Mouse (Mus musculus) hindbrain, embryonic 16.5 days (tissue): ENCODE measurements at regions not wholly inside any gene's neighbourhood (a gene's known extent, or its start where the extent isn't known, plus 50 kb on each side); places are given as distances from the start of the nearest gene placed in this dataset.

Source experiments
- ATAC-seq: fragments of 200-750 bp; cut with Nextera tagmentation; 2 replicates; pipeline ENCODE4 v1.8.0; 2017; ENCODE audit warnings: moderate TSS enrichment, moderate library complexity
- H3K27ac ChIP-seq: fragments of 300-500 bp; sonication (generic); 2 replicates; pipeline ENCODE4 v1.5.1; 2014; ENCODE audit warnings: low read depth, mild to moderate bottlenecking, control low read depth, low read length, moderate library complexity
- H3K27me3 ChIP-seq: fragments of 300-500 bp; sonication (generic); replicated peaks from 2 replicates; pipeline ENCODE4 v1.6.1; 2014; ENCODE audit warnings: low read length; ENCODE audit not compliant: control insufficient read depth, insufficient read depth
- H3K36me3 ChIP-seq: fragments of 300-500 bp; sonication (generic); 2 replicates; pipeline ENCODE4 v1.6.1; 2014; ENCODE audit warnings: mild to moderate bottlenecking, low read length, moderate library complexity, mixed read lengths; ENCODE audit not compliant: control insufficient read depth, insufficient read depth
- H3K4me1 ChIP-seq: fragments of 300-500 bp; sonication (generic); 2 replicates; pipeline ENCODE4 v1.6.1; 2014; ENCODE audit warnings: low read depth, low read length; ENCODE audit not compliant: control insufficient read depth, insufficient read depth
- H3K4me2 ChIP-seq: fragments of 300-500 bp; sonication (generic); 2 replicates; pipeline ENCODE4 v1.6.1; 2014; ENCODE audit warnings: mild to moderate bottlenecking, low read length, control low read depth, moderate library complexity
- H3K4me3 ChIP-seq: fragments of 300-500 bp; sonication (generic); 2 replicates; pipeline ENCODE4 v1.5.1; 2014; ENCODE audit warnings: mild to moderate bottlenecking, low read length, control low read depth, moderate library complexity
- H3K9ac ChIP-seq: fragments of 300-500 bp; sonication (generic); 2 replicates; pipeline ENCODE4 v1.6.1; 2014; ENCODE audit warnings: low read depth, mild to moderate bottlenecking, control low read depth, low read length, moderate library complexity
- H3K9me3 ChIP-seq: fragments of 300-500 bp; sonication (generic); 2 replicates; pipeline ENCODE4 v1.6.1; 2014; ENCODE audit warnings: mild to moderate bottlenecking, low read length, moderate library complexity; ENCODE audit not compliant: control insufficient read depth
- WGBS: fragments of 180-500 bp; shearing (Covaris S2); extraction: QIAGEN DNeasy Blood & Tissue Kit; methylation state at CpG from one replicate; pipeline ENCODE4 v1.1.7; 2014; 5-methylcytosine and 5-hydroxymethylcytosine counted together

GRCm38 (mm10) chr14:55301996-55302395 is 80.2 kb downstream of the Dhrs2 start:
- H3K27ac ChIP-seq = no peak overlapping the region
- H3K4me3 ChIP-seq = no peak overlapping the region
- H3K9me3 ChIP-seq = no peaks in the 10 kb centered on the region
- H3K36me3 ChIP-seq = no peaks in the 10 kb centered on the region
- ATAC-seq = no peak
- no peaks in the 10 kb centered on the region for H3K27me3 ChIP-seq
- WGBS = 19% methylated on average over 2 of the region's 2 CpGs
- no peak overlapping the region for H3K9ac ChIP-seq
- no peak overlapping the region for H3K4me2 ChIP-seq
- no peaks in the 10 kb centered on the region for H3K4me1 ChIP-seq

- Histone ChIP-seq H3K27me3 (no peaks in the 10 kb centered on the region), H3K9ac (no peak overlapping the region), H3K9me3 (no peaks in the 10 kb centered on the region; the same call in 1 of the 2 replicates), H3K4me2 (no peak overlapping the region), H3K4me1 (no peaks in the 10 kb centered on the region), H3K4me3 (no peak overlapping the region), H3K27ac (no peak overlapping the region), H3K36me3 (no peaks in the 10 kb centered on the region)
- no peak for ATAC-seq
- 76% methylated on average over 6 of the region's 6 CpGs for WGBS
Observed at GRCm38 (mm10) chr14:55313615-55314014, 91.8 kb downstream of the Dhrs2 start.

DNA sequence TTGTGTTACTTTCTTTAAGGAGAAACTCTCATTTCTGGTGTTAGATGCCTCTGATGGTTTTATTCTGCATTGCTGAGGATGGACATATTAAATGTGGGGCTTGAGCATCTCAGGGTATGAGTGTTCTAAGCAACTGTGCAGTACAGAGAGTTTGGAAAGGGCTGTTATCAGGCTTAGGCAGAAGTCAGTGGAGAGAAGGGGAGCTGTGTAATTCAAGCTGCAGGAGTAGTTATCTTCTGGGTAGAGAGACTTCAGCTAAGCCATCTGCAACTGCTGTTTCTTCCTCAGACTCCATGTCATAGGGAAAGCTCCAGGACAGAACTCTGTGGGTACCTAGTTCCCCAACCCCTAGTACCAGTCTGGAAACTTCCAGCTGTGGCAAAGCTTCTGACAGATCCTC is 102.1 kb downstream of the Dhrs2 start:
- no peak for ATAC-seq
- no peaks in the 10 kb centered on the region for H3K4me1 ChIP-seq
- no peaks in the 10 kb centered on the region for H3K9me3 ChIP-seq
- H3K4me3 ChIP-seq = no peak overlapping the region
- no peak overlapping the region for H3K27ac ChIP-seq
- no peaks in the 10 kb centered on the region for H3K27me3 ChIP-seq
- no peaks in the 10 kb centered on the region for H3K36me3 ChIP-seq
- H3K9ac ChIP-seq = no peak overlapping the region
- H3K4me2 ChIP-seq = no peak overlapping the region

DNA sequence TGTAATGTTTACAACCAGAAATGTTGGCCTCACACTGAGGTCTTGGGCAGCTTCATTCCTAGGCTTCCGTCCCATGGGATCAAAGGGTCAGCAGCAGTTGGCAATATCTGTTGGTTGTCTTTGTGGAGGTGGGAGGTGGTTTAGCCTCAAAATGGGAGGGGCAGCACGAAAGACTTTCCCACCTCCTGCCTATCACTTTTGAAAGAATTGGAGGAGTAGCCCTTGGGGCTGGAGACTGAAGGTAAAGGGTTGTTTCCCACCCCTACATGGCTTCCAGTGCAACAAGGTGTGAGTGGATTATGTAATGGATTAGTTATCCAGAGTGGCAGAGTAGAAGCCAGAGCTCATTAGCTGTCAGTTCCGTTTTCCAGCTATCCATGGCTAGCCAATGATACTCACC is 102.5 kb downstream of the Dhrs2 start:
- H3K27me3 ChIP-seq = no peaks in the 10 kb centered on the region
- ATAC-seq = no peak
- H3K9ac ChIP-seq = no peak overlapping the region
- no peak overlapping the region for H3K27ac ChIP-seq
- no peak overlapping the region for H3K4me2 ChIP-seq
- no peaks in the 10 kb centered on the region for H3K36me3 ChIP-seq
- H3K4me3 ChIP-seq = no peak overlapping the region
- no peaks in the 10 kb centered on the region for H3K4me1 ChIP-seq
- 76% methylated on average over 3 of the region's 3 CpGs for WGBS
- H3K9me3 ChIP-seq = no peaks in the 10 kb centered on the region

- H3K4me2 ChIP-seq = no peak overlapping the region
- H3K4me3 ChIP-seq = no peak overlapping the region
- WGBS = 57% methylated on average over 3 of the region's 3 CpGs
- ATAC-seq = no peak
- no peak overlapping the region for H3K9ac ChIP-seq
- no peaks in the 10 kb centered on the region for H3K9me3 ChIP-seq
- no peaks in the 10 kb centered on the region for H3K27me3 ChIP-seq
- H3K36me3 ChIP-seq = no peaks in the 10 kb centered on the region
- no peak overlapping the region for H3K27ac ChIP-seq
- H3K4me1 ChIP-seq = 0 out of 2 replicates have a peak, but pooled peaks cover 5% of the 10 kb centered on the region
Observed at GRCm38 (mm10) chr14:55333812-55334211, 112.0 kb downstream of the Dhrs2 start.

- 88% methylated on average over 7 of the region's 7 CpGs for WGBS
- H3K4me2 ChIP-seq = no peak overlapping the region
- H3K4me3 ChIP-seq = no peak overlapping the region
- H3K4me1 ChIP-seq = 0 out of 2 replicates have a peak, but pooled peaks cover 5% of the 10 kb centered on the region
- no peaks in the 10 kb centered on the region for H3K27me3 ChIP-seq
- ATAC-seq = no peak
- no peaks in the 10 kb centered on the region for H3K9me3 ChIP-seq
- no peaks in the 10 kb centered on the region for H3K36me3 ChIP-seq
- no peak overlapping the region for H3K27ac ChIP-seq
- no peak overlapping the region for H3K9ac ChIP-seq
Observed at GRCm38 (mm10) chr14:55334305-55334704, 112.5 kb downstream of the Dhrs2 start.

GRCm38 (mm10) chr14:55335586-55335985 is 113.8 kb downstream of the Dhrs2 start:
- WGBS = 79% methylated on average over 1 of the region's 1 CpGs
- 0 out of 2 replicates have a peak, but pooled peaks cover 5% of the 10 kb centered on the region for H3K4me1 ChIP-seq
- no peak overlapping the region for H3K4me3 ChIP-seq
- ATAC-seq = no peak
- no peaks in the 10 kb centered on the region for H3K9me3 ChIP-seq
- no peaks in the 10 kb centered on the region for H3K27me3 ChIP-seq
- no peak overlapping the region for H3K4me2 ChIP-seq
- no peaks in the 10 kb centered on the region for H3K36me3 ChIP-seq
- H3K9ac ChIP-seq = no peak overlapping the region
- no peak overlapping the region for H3K27ac ChIP-seq

DNA sequence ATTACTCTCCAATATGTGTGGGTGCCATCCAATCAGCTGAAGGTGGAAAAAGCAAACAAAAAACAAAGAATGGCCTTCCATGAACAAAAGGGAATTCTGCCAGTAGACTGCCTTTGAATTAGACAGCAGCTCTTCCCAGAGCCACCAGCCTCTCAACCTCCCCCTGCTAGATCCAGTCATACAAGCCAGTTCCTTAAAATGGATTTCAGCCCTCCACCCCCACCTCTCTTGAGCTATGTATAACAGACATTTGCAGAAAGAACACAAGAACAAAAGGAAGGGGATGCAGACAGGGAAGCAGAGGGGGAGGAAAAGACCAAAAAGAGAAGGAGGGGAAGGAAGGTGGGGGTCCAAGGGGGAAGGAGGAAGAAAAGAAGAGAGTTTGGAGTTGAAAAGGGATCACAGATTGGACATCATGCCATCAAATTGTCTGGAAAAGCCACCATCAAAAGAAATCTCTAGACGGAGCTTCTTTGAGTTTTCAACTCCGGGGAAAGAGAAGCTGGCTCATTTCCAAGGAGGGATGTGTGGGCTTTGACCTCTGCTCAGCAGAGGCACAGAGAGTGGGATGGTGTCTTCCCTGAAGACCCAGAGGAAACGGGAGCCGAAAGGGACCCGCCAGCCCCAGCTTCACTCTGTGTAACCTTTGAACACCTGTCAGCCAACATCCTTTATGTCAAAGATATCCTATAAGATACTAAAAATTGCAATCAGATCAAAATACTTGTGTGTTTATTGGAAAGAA is 114.8 kb downstream of the Dhrs2 start:
- no peak overlapping the region for H3K9ac ChIP-seq
- no peak overlapping the region for H3K4me3 ChIP-seq
- no peaks in the 10 kb centered on the region for H3K9me3 ChIP-seq
- no peak overlapping the region for H3K4me2 ChIP-seq
- H3K27me3 ChIP-seq = no peaks in the 10 kb centered on the region
- no peak overlapping the region for H3K27ac ChIP-seq
- no peaks in the 10 kb centered on the region for H3K36me3 ChIP-seq
- 0 out of 2 replicates have a peak, but pooled peaks cover 5% of the 10 kb centered on the region for H3K4me1 ChIP-seq
- WGBS = 34% methylated on average over 5 of the region's 5 CpGs
- ATAC-seq = peak; percentile 24; the same call in 1 of the 2 replicates

- Histone ChIP-seq H3K27me3 (no peaks in the 10 kb centered on the region), H3K4me3 (no peak overlapping the region), H3K4me1 (0 out of 2 replicates have a peak, but pooled peaks cover 5% of the 10 kb centered on the region), H3K9ac (no peak overlapping the region), H3K4me2 (no peak overlapping the region), H3K36me3 (no peaks in the 10 kb centered on the region), H3K27ac (no peak overlapping the region), H3K9me3 (no peaks in the 10 kb centered on the region)
- WGBS = 87% methylated on average over 9 of the region's 9 CpGs
- no peak for ATAC-seq
Observed at GRCm38 (mm10) chr14:55338010-55338409, 116.2 kb downstream of the Dhrs2 start.
